Mouse (Mus musculus): Measurements from ENCODE around the gene Elavl1.
A peak's percentile ranks its signal among the peaks of the same experiment; 100 is the strongest.

Gene Elavl1

GRCm38 (mm10) chr8:4324983-4325750 lies at the start of gene Elavl1, which contains the start of gene Ccl25:
Gene Elavl1 (minus strand): TSS chr8:4325413.
Gene Ccl25 (plus strand): TSS chr8:4325210.
- peak; percentile 93 for DNase-seq (ENCODE audit: low read depth, low spot score)

- DNase-seq (ENCODE audit: low read depth, low spot score), result peak; percentile 28
Measured at GRCm38 (mm10) chr8:4372657-4373056, 47.4 kb upstream of the Elavl1 start.

DNA sequence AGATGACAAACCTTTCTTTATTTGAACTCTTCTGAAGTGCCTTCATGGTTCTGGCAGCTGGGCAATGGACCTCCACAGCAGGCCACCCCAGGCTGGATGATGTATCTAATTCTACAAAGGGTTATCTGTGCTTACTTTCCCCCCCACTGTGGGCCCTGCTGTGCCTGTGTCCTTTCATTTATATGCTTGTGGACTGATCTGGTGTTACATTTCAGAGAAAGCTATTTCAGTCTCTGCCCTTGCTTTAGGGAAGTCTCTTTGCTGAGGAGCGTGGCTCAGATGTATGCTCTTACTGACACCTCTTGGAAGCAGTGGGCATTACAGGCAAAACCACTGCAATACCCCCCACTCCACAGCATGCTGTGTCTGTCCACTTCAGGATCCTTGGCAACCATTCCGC lies 44.9 kb upstream of the Elavl1 start:
- DNase-seq (ENCODE audit: low read depth, low spot score), result peak; percentile 92

DNA sequence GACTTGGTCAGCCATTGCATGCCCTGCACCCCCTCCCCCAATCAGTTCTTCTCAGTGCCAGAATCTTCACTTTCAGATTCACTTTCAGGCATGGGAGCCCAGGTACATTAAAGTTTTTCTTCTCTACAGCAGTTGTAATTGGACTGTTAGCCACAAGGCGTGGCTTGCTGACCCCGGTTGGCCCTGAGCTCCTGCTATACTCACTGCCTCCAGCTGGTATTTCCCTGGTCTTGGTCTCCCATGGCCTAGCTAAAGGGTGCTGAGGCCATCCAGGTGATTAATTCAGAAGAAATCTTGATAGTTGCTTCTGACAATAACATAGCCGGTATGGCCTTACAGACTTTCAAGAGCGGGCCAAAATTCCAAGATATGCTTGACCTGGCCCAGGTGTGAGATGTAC lies 43.3 kb upstream of the Elavl1 start:
- no peak for DNase-seq (ENCODE audit: low read depth, low spot score)

DNA sequence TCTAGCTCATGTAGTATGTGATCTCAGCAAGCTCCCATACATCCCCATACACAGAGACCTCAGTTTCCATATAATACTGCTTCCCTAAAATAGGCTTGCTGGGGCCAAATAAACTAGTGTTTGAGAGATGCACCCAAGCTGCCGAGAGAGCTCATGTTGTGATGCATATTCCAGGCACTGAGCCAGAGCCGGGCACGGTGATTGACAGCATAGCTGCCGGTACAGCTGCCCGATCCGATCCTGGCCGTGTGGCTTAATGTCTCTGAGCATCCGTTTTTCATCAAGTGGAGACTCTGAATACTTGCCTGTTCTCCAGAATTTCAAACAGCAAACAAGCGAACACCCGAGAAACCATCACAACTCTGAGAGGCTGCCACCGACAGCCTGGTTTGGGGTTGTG lies 42.6 kb upstream of the Elavl1 start:
- DNase-seq (ENCODE audit: low read depth, low spot score), result no peak

DNA sequence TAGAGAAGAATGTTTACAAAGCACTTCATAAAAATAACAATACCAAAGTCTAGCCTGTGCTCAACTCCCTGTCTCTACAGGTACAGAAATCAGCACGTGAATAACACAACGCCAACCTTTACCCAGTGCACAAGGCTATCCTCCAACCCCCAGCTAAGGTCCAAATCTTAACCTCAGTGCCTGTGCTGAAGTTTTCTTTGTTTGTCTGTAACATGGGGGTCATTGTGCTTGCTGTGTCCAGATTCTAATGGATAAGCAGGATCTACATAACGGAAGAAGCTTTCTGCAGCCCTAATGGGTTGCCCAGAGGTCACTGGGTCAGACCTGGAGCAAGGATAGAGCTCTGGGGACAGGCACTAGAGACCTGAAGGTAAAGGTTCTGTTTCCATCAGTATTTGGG lies 41.0 kb upstream of the Elavl1 start:
- peak; percentile 93 for DNase-seq (ENCODE audit: low read depth, low spot score)

GRCm38 (mm10) chr8:4360922-4361321 lies 35.7 kb upstream of the Elavl1 start:
- DNase-seq (ENCODE audit: low read depth, low spot score), result no peak

GRCm38 (mm10) chr8:4359362-4359761 lies 34.1 kb upstream of the Elavl1 start:
- no peak for DNase-seq (ENCODE audit: low read depth, low spot score)

DNA sequence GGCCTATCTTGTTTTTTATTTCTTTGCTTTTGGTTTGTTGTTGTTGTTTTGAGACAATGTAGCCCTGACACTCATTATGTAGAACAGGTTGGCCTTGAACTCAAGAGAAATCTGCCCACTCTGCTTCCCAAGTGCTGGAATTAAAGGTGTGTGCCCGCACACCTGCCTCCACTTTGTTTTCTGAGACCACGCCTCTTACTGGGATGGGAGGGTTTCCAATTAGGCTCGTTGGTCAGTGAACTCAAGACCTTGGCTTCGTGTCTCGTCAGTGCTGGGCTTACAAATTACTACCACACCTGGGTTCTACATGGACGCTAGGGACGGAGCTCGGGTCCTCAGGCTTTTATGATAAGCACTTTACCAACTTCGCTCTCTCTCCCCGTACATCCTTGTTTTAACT lies 30.2 kb upstream of the Elavl1 start:
- DNase-seq (ENCODE audit: low read depth, low spot score), result peak; percentile 77

- peak; percentile 87 for DNase-seq (ENCODE audit: low read depth, low spot score)
Measured at GRCm38 (mm10) chr8:4354516-4354915, 29.3 kb upstream of the Elavl1 start.

DNA sequence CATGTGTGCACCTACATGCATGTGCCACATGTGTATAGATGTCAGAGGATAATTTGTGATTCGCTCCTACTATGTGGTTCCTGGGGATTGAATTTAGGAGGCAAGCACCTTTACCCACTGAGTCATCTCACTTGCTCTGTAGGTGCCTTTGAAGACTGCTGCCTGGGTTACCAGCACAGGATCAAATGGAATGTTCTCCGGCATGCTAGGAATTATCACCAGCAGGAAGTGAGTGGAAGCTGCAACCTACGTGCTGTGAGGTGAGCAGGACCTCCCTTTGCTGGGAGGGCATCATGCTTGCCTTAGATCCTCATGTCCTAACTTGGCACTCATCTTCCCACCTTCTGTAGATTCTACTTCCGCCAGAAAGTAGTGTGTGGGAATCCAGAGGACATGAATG lies 28.5 kb upstream of the Elavl1 start:
- DNase-seq (ENCODE audit: low read depth, low spot score), result peak; percentile 86

GRCm38 (mm10) chr8:4352562-4352961 lies 27.3 kb upstream of the Elavl1 start:
- DNase-seq (ENCODE audit: low read depth, low spot score), result peak; percentile 81

GRCm38 (mm10) chr8:4350618-4351017 lies 25.4 kb upstream of the Elavl1 start:
- DNase-seq (ENCODE audit: low read depth, low spot score), result no peak

DNA sequence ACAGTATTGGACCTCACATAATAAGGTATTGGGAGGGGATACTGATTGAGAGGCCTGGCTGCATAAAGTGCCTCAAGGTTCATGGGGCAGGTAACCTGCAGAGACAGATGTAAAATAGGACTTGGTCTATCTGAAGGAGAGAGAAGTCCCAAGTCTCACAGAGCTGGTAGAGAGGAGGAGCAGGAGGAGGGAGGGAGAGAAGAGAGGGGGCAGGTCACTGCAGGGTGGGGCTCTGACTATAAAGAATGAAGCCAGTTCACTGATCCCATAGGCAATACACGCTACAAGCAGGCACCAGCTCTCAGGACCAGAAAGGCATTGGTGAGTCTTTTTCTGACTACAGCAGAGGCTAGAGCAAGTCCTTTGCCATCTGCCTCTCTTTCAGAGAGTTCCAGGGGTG lies 24.1 kb upstream of the Elavl1 start:
- DNase-seq (ENCODE audit: low read depth, low spot score), result peak; percentile 45

DNA sequence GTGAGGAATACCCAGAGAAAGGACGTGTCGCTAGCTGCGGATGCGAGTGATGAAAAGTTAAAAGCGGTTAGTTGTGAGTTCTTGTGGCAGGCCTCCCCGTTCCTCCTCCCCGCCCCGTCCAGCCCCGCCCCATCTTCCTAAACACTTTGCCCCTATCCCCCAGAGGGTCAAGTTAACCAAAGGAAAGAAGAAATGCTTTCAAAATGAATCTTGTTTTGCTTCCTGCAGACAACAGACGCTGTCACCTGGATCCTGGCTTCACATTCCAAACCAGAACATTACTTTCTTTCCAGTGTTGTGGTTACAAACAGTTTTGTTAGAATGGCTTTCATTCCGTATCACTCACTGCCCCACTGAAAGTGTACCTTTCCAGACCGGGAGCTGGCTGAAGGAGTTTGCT lies 23.1 kb upstream of the Elavl1 start:
- DNase-seq (ENCODE audit: low read depth, low spot score), result no peak

GRCm38 (mm10) chr8:4347661-4348060 lies 22.4 kb upstream of the Elavl1 start:
- DNase-seq (ENCODE audit: low read depth, low spot score), result no peak

GRCm38 (mm10) chr8:4340207-4340606 lies 15.0 kb upstream of the Elavl1 start:
- no peak for DNase-seq (ENCODE audit: low read depth, low spot score)

GRCm38 (mm10) chr8:4335678-4336077 lies 10.5 kb upstream of the Elavl1 start:
- DNase-seq (ENCODE audit: low read depth, low spot score), result no peak

- no peak for DNase-seq (ENCODE audit: low read depth, low spot score)
Measured at GRCm38 (mm10) chr8:4333966-4334365, 8.8 kb upstream of the Elavl1 start.

- no peak for DNase-seq (ENCODE audit: low read depth, low spot score)
Measured at GRCm38 (mm10) chr8:4329000-4329399, 3.8 kb upstream of the Elavl1 start.

DNA sequence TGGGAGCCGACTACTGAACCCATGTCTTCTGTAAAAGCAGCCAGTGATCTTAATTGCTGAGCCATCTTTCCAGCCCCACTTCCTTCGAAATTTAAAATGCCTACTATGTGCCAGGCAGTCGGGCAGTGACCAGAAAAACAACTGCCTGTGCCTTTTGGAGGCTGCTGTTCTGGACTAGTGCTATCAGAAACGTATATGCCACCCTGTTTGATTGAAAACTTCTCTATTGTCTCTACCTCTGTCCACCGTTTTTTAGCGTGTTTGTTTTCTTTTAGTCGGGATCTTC lies 481 bp upstream of the Elavl1 start:
- DNase-seq (ENCODE audit: low read depth, low spot score), result no peak

- DNase-seq (ENCODE audit: low read depth, low spot score), result peak; percentile 49
Measured at GRCm38 (mm10) chr8:4324525-4324924, 688 bp downstream of the Elavl1 start.

DNA sequence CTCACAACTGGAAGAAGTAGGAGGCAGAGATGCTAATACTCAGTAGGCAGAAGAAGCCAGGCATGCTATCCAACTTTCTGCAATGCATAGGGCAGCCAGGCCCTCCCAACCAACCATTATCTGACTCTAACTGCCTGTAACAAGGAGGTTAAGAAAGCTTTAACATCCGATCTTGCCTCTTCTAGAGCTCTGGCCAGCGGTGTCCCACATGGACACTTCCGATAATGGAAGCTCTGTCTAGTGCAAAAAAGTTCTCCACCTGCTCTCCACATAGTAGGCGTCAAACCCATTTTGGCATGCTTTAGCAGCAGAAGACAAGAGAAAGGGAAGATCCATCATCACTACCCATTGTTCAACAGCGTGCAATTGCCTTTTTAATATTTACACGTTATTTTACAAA lies 1.3 kb downstream of the Elavl1 start:
- no peak for DNase-seq (ENCODE audit: low read depth, low spot score)

DNA sequence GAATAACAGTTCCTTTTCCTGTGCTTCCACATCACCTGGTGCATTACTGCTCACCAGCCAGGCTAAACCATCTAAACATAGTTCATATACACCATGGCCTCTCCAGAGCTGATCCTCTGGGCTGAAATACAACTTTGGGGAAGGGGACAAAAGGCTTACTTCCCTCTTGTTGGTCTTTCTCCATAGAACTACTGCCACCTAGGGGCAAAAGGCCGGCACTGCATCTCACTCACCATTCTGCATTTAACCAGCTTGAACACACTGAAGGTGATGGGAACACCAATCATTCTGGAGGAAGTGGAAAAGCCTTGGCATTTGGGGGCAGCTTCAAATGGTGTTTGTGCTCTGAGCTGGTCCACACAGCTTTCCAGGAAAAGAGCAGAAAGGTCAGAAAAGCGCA lies 2.7 kb downstream of the Elavl1 start:
- DNase-seq (ENCODE audit: low read depth, low spot score), result peak; percentile 94
